ENCODE assay signal across 8 mouse cellular contexts in the genomic region with DNA sequence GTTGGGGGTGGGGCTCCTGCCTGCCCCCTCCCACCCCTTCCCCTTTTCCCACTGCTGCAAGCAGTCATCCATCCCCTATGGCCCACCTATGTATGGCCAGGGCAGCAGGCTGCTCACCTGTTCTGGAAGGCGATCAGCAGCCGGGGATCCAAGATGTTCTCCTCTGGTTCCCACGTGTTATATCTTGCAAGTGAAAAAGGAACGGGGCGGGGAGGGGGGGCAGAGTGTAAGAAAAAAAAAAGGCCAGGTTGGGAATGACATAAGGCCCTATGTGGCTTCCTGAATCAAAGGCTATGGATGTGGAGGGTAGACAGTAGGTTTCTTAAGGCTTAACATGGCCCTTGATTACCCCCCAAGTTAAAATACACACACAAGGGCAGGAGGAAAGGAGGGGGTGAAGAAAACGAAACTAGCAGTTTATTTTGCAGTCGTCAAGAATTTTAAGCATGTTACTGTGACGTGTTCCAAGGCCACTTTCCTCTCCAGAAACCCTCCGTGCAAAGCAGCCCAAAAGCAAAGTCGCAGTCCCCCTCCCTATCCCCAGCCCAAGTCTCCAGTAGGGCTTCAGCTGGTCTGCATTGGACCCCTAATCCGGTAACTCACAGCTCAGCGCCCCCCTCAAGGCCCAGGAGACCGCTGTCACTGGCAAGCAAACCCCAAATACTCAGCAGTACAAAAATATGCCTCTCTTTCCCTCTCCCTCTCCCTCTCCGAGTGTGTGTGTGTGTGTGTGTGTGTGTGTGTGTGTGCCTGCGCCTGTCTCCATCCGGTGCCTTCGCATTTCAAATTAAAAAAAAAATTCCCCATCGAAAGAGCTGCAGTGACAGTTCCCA. TPM values are rescaled to one million over a fixed set of nuclear protein-coding genes. Genes with fewer than 3 reads are reported as not detected.
DNase-seq lines count a peak whose midpoint lies in the region; ATAC-seq lines count a peak whose summit lies in the region.

No protein-coding gene starts in this region.

- WGBS in forebrain, embryonic 11.5 days: under 1% methylated on average over 18 of the region's 18 CpGs
- under 1% methylated on average over 18 of the region's 18 CpGs for WGBS in hindbrain, embryonic 15.5 days
- WGBS in limb, embryonic 11.5 days: under 1% methylated on average over 18 of the region's 18 CpGs
- WGBS in midbrain, embryonic 15.5 days: 2% methylated on average over 18 of the region's 18 CpGs

- peaks cover 52% of the 10 kb centered on the region for H3K4me1 ChIP-seq in forebrain, embryonic 11.5 days (replicated peaks; ENCODE audit: control insufficient read depth, insufficient read depth, low read length)
- peaks cover 78% of the 10 kb centered on the region for H3K4me1 ChIP-seq in hindbrain, embryonic 15.5 days (replicated peaks)
- peaks cover 59% of the 10 kb centered on the region for H3K4me1 ChIP-seq in limb, embryonic 11.5 days (ENCODE audit: control insufficient read depth, insufficient read depth, low read length)
- peaks cover 75% of the 10 kb centered on the region for H3K4me1 ChIP-seq in midbrain, embryonic 15.5 days

- H3K4me2 ChIP-seq in forebrain, embryonic 11.5 days (ENCODE audit: low read depth, low read length, severe bottlenecking): peak overlapping the region; percentile 84
- H3K4me2 ChIP-seq in hindbrain, embryonic 15.5 days: peak overlapping the region; percentile 90
- peak overlapping the region; percentile 80 for H3K4me2 ChIP-seq in limb, embryonic 11.5 days (ENCODE audit: low read depth, severe bottlenecking)
- peak overlapping the region; percentile 94 for H3K4me2 ChIP-seq in midbrain, embryonic 15.5 days

- peak overlapping the region; percentile 79 for H3K4me3 ChIP-seq in forebrain, embryonic 11.5 days (ENCODE audit: low read depth, low read length)
- peak overlapping the region; percentile 64 for H3K4me3 ChIP-seq in hindbrain, embryonic 15.5 days
- H3K4me3 ChIP-seq in limb, embryonic 11.5 days (ENCODE audit: low read depth, low read length): peak overlapping the region; percentile 82
- H3K4me3 ChIP-seq in midbrain, embryonic 15.5 days: peak overlapping the region; percentile 69

- peaks cover 73% of the 10 kb centered on the region for H3K27me3 ChIP-seq in forebrain, embryonic 11.5 days (ENCODE audit: control insufficient read depth, insufficient read depth, low read length)
- H3K27me3 ChIP-seq in hindbrain, embryonic 15.5 days: peaks cover 31% of the 10 kb centered on the region
- H3K27me3 ChIP-seq in limb, embryonic 11.5 days (ENCODE audit: control insufficient read depth, insufficient read depth, low read length): peaks cover 69% of the 10 kb centered on the region
- H3K27me3 ChIP-seq in midbrain, embryonic 15.5 days (replicated peaks): peaks cover 38% of the 10 kb centered on the region

- no peaks in the 10 kb centered on the region for H3K36me3 ChIP-seq in forebrain, embryonic 11.5 days (ENCODE audit: control insufficient read depth, insufficient read depth, low read length)
- H3K36me3 ChIP-seq in hindbrain, embryonic 15.5 days: peaks cover 21% of the 10 kb centered on the region
- no peaks in the 10 kb centered on the region for H3K36me3 ChIP-seq in limb, embryonic 11.5 days (ENCODE audit: control insufficient read depth, insufficient read depth, low read length)
- peaks cover 7% of the 10 kb centered on the region for H3K36me3 ChIP-seq in midbrain, embryonic 15.5 days (replicated peaks)

- H3K27ac ChIP-seq in forebrain, embryonic 11.5 days (ENCODE audit: low read depth, low read length): peak overlapping the region; percentile 97
- peak overlapping the region; percentile 96 for H3K27ac ChIP-seq in hindbrain, embryonic 15.5 days (replicated peaks)
- peak overlapping the region; percentile 94 for H3K27ac ChIP-seq in limb, embryonic 11.5 days (replicated peaks; ENCODE audit: low read depth, low read length)
- H3K27ac ChIP-seq in midbrain, embryonic 15.5 days: peak overlapping the region; percentile 100

- ATAC-seq in forebrain, embryonic 11.5 days (replicated peaks; ENCODE audit: low FRiP score): no peak
- no peak for ATAC-seq in hindbrain, embryonic 15.5 days (ENCODE audit: low FRiP score, low read depth)
- no peak for ATAC-seq in limb, embryonic 11.5 days (ENCODE audit: insufficient number of reproducible peaks, low FRiP score, low TSS enrichment, low read depth)
- ATAC-seq in midbrain, embryonic 15.5 days (replicated peaks): no peak

- no peaks in the 10 kb centered on the region for H3K9me3 ChIP-seq in forebrain, embryonic 11.5 days (ENCODE audit: control insufficient read depth, low read length)
- no peaks in the 10 kb centered on the region for H3K9me3 ChIP-seq in hindbrain, embryonic 15.5 days
- no peaks in the 10 kb centered on the region for H3K9me3 ChIP-seq in limb, embryonic 11.5 days (ENCODE audit: control insufficient read depth, low read length)
- H3K9me3 ChIP-seq in midbrain, embryonic 15.5 days: no peaks in the 10 kb centered on the region

- peak; percentile 97 for DNase-seq in heart, adult 11 months
- no peak for DNase-seq in heart, postnatal 25 days (ENCODE audit: low spot score)
- peak; percentile 37 to 60 for DNase-seq in adrenal gland, postnatal 36 days
- peak; percentile 66 for DNase-seq in forebrain, embryonic 11.5 days (ENCODE audit: low spot score)
- DNase-seq in limb, embryonic 11.5 days (ENCODE audit: low spot score): peak; percentile 46
- peak; percentile 62 to 71 for DNase-seq in thymus, postnatal 36 days

- H3K9ac ChIP-seq in forebrain, embryonic 11.5 days (ENCODE audit: low read length): peak overlapping the region; percentile 86
- H3K9ac ChIP-seq in hindbrain, embryonic 15.5 days: peak overlapping the region; percentile 83
- H3K9ac ChIP-seq in limb, embryonic 11.5 days (ENCODE audit: low read length): peak overlapping the region; percentile 89
- peak overlapping the region; percentile 97 for H3K9ac ChIP-seq in midbrain, embryonic 15.5 days

- intact Hi-C loops in heart, postnatal 25 days (cut with DNase I): no loop called here

RNA-seq across cellular contexts. Expression of gene Cbx4, which starts 1.4 kb away (rescaled TPM):
- total RNA-seq in heart, postnatal 25 days (2021): 10 to 100 TPM; 14.0 to 14.8 TPM
- total RNA-seq in adrenal gland, postnatal 36 days (2021): 100 to 1,000 TPM; 200 to 332 TPM
- polyA plus RNA-seq in forebrain, embryonic 11.5 days (2014; fragmentation: Nextera tagmentation; extraction: Ambion mirVana): 6.4 and 7.0 TPM in 2 replicates
- 21.9 and 23.2 TPM in 2 replicates for polyA plus RNA-seq in hindbrain, embryonic 15.5 days (2015; fragmentation: Nextera tagmentation; extraction: Ambion mirVana)
- polyA plus RNA-seq in limb, embryonic 11.5 days (2014; fragmentation: Nextera tagmentation; extraction: Ambion mirVana): 5.4 and 5.8 TPM in 2 replicates
- polyA plus RNA-seq in midbrain, embryonic 15.5 days (2015; fragmentation: Nextera tagmentation; extraction: Ambion mirVana): 23.7 and 24.7 TPM in 2 replicates

RNA-seq across cellular contexts. Expression of gene Cbx8, which starts 43.9 kb away (rescaled TPM):
- total RNA-seq in heart, postnatal 25 days (2021): 1 to 10 TPM; 4.4 to 7.6 TPM
- total RNA-seq in adrenal gland, postnatal 36 days (2021): 10 to 100 TPM; 21.4 to 21.5 TPM
- polyA plus RNA-seq in forebrain, embryonic 11.5 days (2014; fragmentation: Nextera tagmentation; extraction: Ambion mirVana): 9.5 and 11.2 TPM in 2 replicates
- polyA plus RNA-seq in hindbrain, embryonic 15.5 days (2015; fragmentation: Nextera tagmentation; extraction: Ambion mirVana): 8.6 and 10.0 TPM in 2 replicates
- 12.2 and 13.4 TPM in 2 replicates for polyA plus RNA-seq in limb, embryonic 11.5 days (2014; fragmentation: Nextera tagmentation; extraction: Ambion mirVana)
- 9.6 and 9.7 TPM in 2 replicates for polyA plus RNA-seq in midbrain, embryonic 15.5 days (2015; fragmentation: Nextera tagmentation; extraction: Ambion mirVana)
